Mouse (Mus musculus) hindbrain, embryonic 15.5 days (tissue): Measurements from ENCODE around the gene Elavl1. TPM values are rescaled to one million over a fixed set of nuclear protein-coding genes. Genes with fewer than 3 reads are reported as not detected.
A peak's percentile ranks its signal among the peaks of the same experiment; 100 is the strongest.

Experiments
- ATAC-seq: fragments of 200-750 bp; cut with Nextera tagmentation; 2 replicates; pipeline ENCODE4 v1.8.0; 2017; ENCODE audit warnings: low read depth, moderate number of reproducible peaks, moderate TSS enrichment; ENCODE audit not compliant: low FRiP score
- H3K27ac ChIP-seq: fragments of 300-500 bp; sonication (generic); replicated peaks from 2 replicates; pipeline ENCODE4 v1.5.1; 2015; ENCODE audit warnings: mild to moderate bottlenecking, inconsistent platforms
- H3K27me3 ChIP-seq: fragments of 300-500 bp; sonication (generic); 2 replicates; pipeline ENCODE4 v1.6.1; 2015; ENCODE audit warnings: control low read depth, inconsistent platforms
- H3K36me3 ChIP-seq: fragments of 300-500 bp; sonication (generic); 2 replicates; pipeline ENCODE4 v1.6.1; 2015; ENCODE audit warnings: control low read depth, inconsistent platforms
- H3K4me1 ChIP-seq: fragments of 300-500 bp; sonication (generic); replicated peaks from 2 replicates; pipeline ENCODE4 v1.6.1; 2015; ENCODE audit warnings: control low read depth, inconsistent platforms
- H3K4me2 ChIP-seq: fragments of 300-500 bp; sonication (generic); 2 replicates; pipeline ENCODE4 v1.6.1; 2015; ENCODE audit warnings: moderate library complexity, mild to moderate bottlenecking, inconsistent platforms
- H3K4me3 ChIP-seq: fragments of 300-500 bp; sonication (generic); 2 replicates; pipeline ENCODE4 v1.5.1; 2015; ENCODE audit warnings: mild to moderate bottlenecking, inconsistent platforms
- H3K9ac ChIP-seq: fragments of 300-500 bp; sonication (generic); 2 replicates; pipeline ENCODE4 v1.6.1; 2015; ENCODE audit warnings: inconsistent platforms
- H3K9me3 ChIP-seq: fragments of 300-500 bp; sonication (generic); 2 replicates; pipeline ENCODE4 v1.6.1; 2016; ENCODE audit warnings: control low read depth, inconsistent platforms
- WGBS: fragments of 180-500 bp; shearing (Covaris S2); methylation state at CpG from one replicate; pipeline ENCODE4 v1.1.7; 2015; 5-methylcytosine and 5-hydroxymethylcytosine counted together
- polyA plus RNA-seq: library from polyadenylated mRNA; unstranded; fragments of >200 nt; fragmentation: Nextera tagmentation; extraction: Ambion mirVana; gene quantifications from 2 replicates; pipeline ENCODE4 v1.2.1, GENCODE M21; 2015

Gene Elavl1
- polyA plus RNA-seq, 1 experiment from 2014 or later: 108 TPM

DNA sequence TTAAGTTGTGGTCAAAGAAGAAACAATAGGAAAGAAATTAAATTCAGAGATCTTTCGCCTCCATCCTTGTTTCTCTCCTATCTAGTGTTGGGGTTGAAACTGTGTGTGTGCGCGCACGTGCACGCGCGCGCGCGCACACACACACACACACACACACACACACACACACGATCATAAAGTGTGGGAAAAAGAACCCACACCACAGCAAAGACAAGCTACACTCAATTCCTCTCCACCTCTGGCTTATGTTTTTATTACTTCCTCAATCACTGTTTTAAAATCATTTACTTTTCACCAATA lies 5.7 kb downstream of the Elavl1 start:
- Histone ChIP-seq H3K4me3 (no peak overlapping the region), H3K27me3 (no peaks in the 10 kb centered on the region), H3K36me3 (peaks cover 13% of the 10 kb centered on the region; the same call in 1 of the 2 replicates), H3K4me2 (no peak overlapping the region), H3K27ac (no peak overlapping the region), H3K9ac (no peak overlapping the region), H3K4me1 (peaks cover 48% of the 10 kb centered on the region), H3K9me3 (no peaks in the 10 kb centered on the region)
- WGBS: 96% methylated on average over 11 of the region's 11 CpGs
- no peak for ATAC-seq

DNA sequence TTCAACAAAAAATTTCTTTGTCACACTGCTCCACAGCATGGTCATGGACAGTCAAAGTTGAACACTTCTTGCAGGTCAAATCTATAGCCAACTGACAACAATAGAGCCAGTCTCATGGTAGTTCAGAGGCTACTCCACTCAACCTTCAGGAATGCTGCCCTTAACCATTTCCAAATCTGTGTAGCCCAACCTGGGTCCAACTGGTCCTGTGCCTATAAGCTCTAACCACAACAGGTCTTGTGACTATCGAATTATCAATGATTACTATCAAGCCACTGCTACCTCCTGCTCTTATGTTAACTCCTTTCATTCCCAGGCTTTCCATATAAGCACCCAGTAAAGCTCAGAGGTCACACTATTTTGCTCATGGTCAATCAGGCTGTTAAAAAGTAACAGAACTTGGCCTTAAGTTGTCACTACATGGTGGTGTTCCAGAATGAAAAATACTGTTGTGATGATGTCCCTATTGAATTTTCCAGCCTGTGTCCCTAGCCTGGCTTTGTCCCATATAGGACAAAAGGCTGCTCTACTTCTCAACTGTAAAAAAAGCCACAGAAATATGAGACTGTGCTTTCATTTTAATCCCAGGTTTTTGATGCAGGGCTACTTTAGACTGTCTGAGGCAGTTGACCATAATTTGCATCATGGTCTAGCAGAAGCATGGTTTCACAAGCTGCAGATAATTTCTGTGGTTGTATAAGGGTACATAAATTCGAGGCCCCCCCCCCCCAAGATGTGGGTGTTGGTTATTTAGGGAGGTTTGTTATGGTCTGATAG lies 6.2 kb downstream of the Elavl1 start:
- Histone ChIP-seq H3K4me2 (no peak overlapping the region), H3K27me3 (no peaks in the 10 kb centered on the region), H3K36me3 (peaks cover 13% of the 10 kb centered on the region; the same call in 1 of the 2 replicates), H3K9me3 (no peaks in the 10 kb centered on the region), H3K4me3 (no peak overlapping the region), H3K9ac (no peak overlapping the region), H3K4me1 (peaks cover 46% of the 10 kb centered on the region), H3K27ac (no peak overlapping the region)
- ATAC-seq: no peak
- 100% methylated on average over 2 of the region's 2 CpGs for WGBS

DNA sequence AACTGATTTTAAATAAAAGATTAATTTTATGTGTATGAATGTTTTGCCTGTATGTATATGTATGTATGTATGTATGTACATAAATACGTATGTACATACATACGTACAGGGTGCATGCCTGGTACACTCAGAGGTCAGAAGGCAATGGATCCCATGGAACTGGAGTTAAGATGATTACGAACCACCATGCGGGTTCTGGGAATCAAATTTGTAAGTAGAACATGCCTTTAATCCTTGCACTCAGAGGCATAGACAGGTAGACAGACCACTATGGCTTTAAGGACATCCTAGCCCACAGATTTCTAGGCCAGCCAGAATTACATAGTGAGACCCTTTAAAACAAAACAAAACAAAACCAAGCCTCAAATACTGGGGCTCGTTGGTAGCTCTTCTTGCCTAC lies 7.1 kb downstream of the Elavl1 start:
- peaks cover 38% of the 10 kb centered on the region for H3K4me1 ChIP-seq
- 93% methylated on average over 5 of the region's 5 CpGs for WGBS
- ATAC-seq: no peak

DNA sequence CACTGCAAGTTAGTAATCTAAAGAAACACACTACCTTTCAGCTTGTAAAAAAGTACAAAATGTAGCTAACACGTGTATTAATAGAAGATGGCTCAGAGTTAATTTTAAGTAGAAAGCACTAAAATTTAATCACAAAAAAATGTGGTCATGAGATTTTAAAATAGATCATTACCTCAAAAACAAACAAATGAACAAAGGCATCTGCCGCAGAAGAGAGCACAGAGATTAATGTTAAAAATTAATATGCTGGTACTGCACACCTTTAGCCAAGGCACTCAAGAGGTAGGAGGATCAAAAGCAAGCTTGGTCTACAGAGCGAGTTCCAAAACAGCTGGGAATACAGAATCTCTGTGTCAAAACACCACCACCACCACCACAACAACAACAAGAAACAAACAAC lies 10.4 kb downstream of the Elavl1 start:
- Histone ChIP-seq H3K27ac (no peak overlapping the region), H3K27me3 (no peaks in the 10 kb centered on the region), H3K36me3 (peaks cover 19% of the 10 kb centered on the region), H3K4me3 (no peak overlapping the region), H3K9me3 (no peaks in the 10 kb centered on the region), H3K9ac (no peak overlapping the region), H3K4me2 (no peak overlapping the region), H3K4me1 (peaks cover 11% of the 10 kb centered on the region)
- no peak for ATAC-seq
- 96% methylated on average over 3 of the region's 3 CpGs for WGBS

More for the DNA sequence above, 7.1 kb downstream of the Elavl1 start:
- Histone ChIP-seq H3K27me3 (no peaks in the 10 kb centered on the region), H3K4me3 (no peak overlapping the region), H3K27ac (no peak overlapping the region), H3K9ac (no peak overlapping the region), H3K36me3 (peaks cover 13% of the 10 kb centered on the region; the same call in 1 of the 2 replicates), H3K4me2 (no peak overlapping the region), H3K9me3 (no peaks in the 10 kb centered on the region)

DNA sequence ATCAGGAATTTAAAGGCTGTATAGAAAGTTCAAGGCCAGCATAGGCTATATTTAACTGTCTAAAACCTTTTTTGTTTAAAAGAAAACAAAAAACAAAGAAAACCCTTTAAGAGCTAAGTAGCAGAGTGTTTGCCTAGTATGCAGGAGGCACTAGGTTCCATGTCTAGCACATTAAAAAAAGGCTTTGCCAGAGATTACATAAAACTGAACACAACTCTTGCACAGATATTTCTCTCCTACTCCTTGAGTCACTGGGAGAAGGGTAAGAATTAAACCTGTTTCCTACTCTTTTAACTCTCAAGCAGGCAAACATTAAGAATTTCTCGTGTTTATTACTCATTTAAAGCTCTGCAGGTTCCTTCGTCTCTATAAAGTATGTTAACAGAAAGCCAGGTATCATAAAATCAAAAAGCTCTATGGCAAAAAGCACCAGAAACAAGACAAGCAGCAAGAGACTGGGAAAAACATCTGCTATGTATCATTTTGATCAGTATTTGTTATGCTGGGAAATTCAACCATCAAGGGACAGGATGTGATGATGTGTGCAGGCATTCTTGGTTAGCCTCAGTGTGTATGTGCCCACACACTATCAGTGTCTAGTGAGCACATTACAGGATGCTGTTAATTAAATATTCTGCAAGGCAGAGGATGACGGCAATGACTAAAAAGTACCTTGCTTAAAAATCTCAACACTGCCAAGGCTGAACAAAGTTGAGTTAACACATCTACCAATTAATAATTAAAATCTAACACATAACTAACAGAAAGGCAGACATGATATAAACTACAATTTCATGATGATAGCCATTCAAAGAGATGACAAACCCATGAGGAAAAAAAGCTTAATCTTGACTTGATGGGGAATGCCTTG lies 11.7 kb downstream of the Elavl1 start:
- Histone ChIP-seq H3K27ac (no peak overlapping the region), H3K9ac (no peak overlapping the region), H3K4me2 (no peak overlapping the region), H3K9me3 (no peaks in the 10 kb centered on the region), H3K4me3 (no peak overlapping the region), H3K36me3 (peaks cover 29% of the 10 kb centered on the region), H3K27me3 (no peaks in the 10 kb centered on the region), H3K4me1 (peaks cover 4% of the 10 kb centered on the region; the same call in 1 of the 2 replicates)
- 73% methylated on average over 3 of the region's 3 CpGs for WGBS
- ATAC-seq: no peak

DNA sequence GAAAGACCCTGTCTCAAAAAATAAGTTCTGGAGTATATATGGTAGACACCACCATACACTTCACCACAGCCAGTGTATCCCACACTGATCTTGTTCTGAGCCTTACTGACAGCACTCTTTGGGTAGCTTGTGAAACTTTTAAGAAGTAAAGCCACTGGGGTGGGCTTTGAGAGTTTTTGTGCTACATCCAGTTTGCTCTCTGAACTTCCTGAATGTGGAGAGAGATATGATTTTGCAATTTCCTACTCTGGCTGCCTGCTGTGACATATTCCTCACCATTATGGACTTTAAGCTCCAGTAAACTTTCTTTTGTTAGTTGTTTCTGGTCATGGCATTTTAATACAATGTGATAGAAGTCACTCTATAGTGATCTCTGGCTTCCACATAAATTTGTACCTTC lies 13.1 kb downstream of the Elavl1 start:
- Histone ChIP-seq H3K9ac (no peak overlapping the region), H3K9me3 (no peaks in the 10 kb centered on the region), H3K27ac (no peak overlapping the region), H3K27me3 (no peaks in the 10 kb centered on the region), H3K4me2 (no peak overlapping the region), H3K4me3 (no peak overlapping the region), H3K36me3 (peaks cover 35% of the 10 kb centered on the region), H3K4me1 (no peaks in the 10 kb centered on the region; the same call in 1 of the 2 replicates)
- no peak for ATAC-seq

DNA sequence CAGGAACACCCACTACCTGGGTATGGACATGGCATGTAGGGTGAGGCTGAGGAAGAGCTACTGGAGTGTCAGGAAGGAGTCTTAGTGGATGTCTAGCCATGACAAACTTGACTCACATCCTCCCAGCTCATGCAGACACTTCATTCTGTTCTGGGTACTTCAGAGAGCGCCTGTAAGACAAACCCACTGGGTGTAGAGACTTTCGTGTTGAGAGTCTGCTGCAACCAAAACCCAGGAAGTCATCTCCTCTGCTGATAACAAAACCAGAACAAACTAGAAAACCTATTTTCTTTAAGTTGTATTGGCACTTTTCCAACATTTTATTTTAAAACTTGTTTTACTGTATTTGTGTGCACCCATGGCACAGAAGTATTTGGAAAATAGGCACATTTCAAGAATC lies 19.4 kb downstream of the Elavl1 start:
- H3K27me3 ChIP-seq: no peaks in the 10 kb centered on the region
- H3K4me3 ChIP-seq: no peak overlapping the region
- no peaks in the 10 kb centered on the region for H3K4me1 ChIP-seq
- no peak overlapping the region for H3K9ac ChIP-seq
- no peaks in the 10 kb centered on the region for H3K9me3 ChIP-seq
- no peak overlapping the region for H3K27ac ChIP-seq
- H3K36me3 ChIP-seq: peaks cover 87% of the 10 kb centered on the region
- no peak overlapping the region for H3K4me2 ChIP-seq
- ATAC-seq: no peak
- WGBS: 95% methylated on average over 2 of the region's 2 CpGs

DNA sequence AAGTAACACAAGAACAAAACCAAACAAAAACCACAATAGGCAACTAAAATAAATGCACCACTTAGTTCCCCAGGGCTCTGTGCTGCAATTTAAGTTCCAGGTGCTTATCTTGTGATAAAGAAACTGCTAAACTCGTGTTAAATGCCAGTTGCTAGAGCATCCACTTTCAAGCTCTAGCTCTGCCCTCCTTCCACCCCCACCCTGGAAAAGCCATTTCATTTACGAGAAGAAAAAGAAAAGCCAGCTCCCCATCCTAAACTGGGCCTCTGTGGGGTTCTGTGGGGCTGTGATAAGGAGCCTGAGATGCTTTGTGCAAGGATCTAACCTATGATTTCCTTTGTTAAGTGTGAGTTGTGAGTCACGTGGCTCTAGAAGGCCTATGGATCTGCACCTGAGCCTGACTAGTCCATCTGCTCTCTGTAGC lies 21.1 kb downstream of the Elavl1 start:
- WGBS: 84% methylated on average over 3 of the region's 3 CpGs
- ATAC-seq: no peak
- no peak overlapping the region for H3K27ac ChIP-seq
- no peaks in the 10 kb centered on the region for H3K4me1 ChIP-seq
- H3K4me2 ChIP-seq: no peak overlapping the region
- H3K9me3 ChIP-seq: no peaks in the 10 kb centered on the region
- H3K4me3 ChIP-seq: no peak overlapping the region
- no peaks in the 10 kb centered on the region for H3K27me3 ChIP-seq
- H3K9ac ChIP-seq: no peak overlapping the region
- peaks cover 85% of the 10 kb centered on the region for H3K36me3 ChIP-seq

DNA sequence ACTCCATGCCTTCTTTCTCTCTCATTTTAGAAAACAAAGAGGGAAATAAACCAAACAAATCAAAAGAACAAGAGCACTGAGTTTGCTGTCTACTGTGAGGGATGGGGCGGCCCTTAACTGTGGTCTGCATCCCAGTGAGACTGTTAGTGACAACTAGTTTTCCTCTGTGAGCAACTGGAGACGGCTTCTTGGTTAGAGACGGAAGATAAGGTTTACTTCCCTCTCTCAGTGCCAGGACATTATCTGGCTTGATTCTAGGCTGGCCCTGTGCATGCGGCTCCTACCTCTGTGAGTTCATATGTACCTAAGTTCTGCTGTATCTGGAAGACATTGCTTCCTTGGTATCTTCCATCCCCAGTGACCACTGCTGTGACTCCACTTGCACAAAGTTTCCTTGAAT lies 27.4 kb downstream of the Elavl1 start:
- no peak for ATAC-seq
- 95% methylated on average over 4 of the region's 4 CpGs for WGBS

DNA sequence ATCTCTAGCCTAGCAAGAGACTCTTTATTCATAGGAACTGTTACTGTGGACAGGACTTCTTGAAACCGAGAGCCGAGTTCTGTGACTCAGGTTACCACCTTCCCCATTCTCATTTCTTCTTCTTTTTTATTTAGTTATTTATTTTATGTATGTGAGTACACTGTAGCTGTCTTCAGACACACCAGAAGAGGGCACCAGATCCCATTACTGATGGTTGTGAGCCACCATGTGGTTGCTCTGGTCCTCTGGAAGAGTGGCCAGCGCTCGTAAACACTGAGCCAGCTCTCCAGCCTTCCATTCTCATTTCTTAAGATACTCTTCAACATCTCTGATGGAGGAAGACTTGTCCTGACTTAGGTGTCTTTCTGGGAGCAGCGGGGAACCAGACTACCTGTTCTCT lies 32.5 kb downstream of the Elavl1 start:
- H3K4me2 ChIP-seq: no peak overlapping the region
- H3K4me1 ChIP-seq: no peaks in the 10 kb centered on the region
- H3K36me3 ChIP-seq: peaks cover 72% of the 10 kb centered on the region
- 94% methylated on average over 5 of the region's 5 CpGs for WGBS
- H3K9me3 ChIP-seq: no peaks in the 10 kb centered on the region
- H3K27ac ChIP-seq: no peak overlapping the region
- no peak overlapping the region for H3K9ac ChIP-seq
- no peaks in the 10 kb centered on the region for H3K27me3 ChIP-seq
- ATAC-seq: no peak
- no peak overlapping the region for H3K4me3 ChIP-seq

More for the DNA sequence above, 27.4 kb downstream of the Elavl1 start:
- Histone ChIP-seq H3K27ac (no peak overlapping the region), H3K36me3 (peaks cover 90% of the 10 kb centered on the region), H3K9ac (no peak overlapping the region), H3K4me2 (no peak overlapping the region), H3K9me3 (no peaks in the 10 kb centered on the region), H3K27me3 (no peaks in the 10 kb centered on the region), H3K4me1 (no peaks in the 10 kb centered on the region), H3K4me3 (no peak overlapping the region)

DNA sequence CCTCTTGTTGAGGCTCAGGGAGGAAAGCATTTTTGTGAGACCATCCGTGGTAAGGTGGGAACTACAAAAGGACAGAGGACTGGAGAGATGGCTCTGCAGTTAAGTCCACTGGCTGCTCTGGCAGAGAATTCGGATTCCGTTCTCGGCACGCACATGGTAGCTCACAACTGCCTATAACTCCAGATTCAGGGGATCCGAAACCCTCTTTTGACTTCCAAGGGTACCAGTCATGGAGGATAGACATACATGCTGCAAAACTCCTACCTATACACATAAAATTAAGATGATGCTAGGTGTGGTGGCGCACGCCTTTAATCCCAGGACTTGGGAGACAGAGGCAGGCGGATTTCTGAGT lies 49.1 kb downstream of the Elavl1 start:
- Histone ChIP-seq H3K27me3 (no peaks in the 10 kb centered on the region), H3K36me3 (peaks cover 17% of the 10 kb centered on the region), H3K27ac (peak overlapping the region; percentile 79), H3K4me3 (peak overlapping the region; percentile 55), H3K9me3 (no peaks in the 10 kb centered on the region), H3K4me2 (peak overlapping the region; percentile 64), H3K9ac (peak overlapping the region; percentile 65), H3K4me1 (peaks cover 12% of the 10 kb centered on the region)
- 27% methylated on average over 9 of the region's 9 CpGs for WGBS
- ATAC-seq: no peak

DNA sequence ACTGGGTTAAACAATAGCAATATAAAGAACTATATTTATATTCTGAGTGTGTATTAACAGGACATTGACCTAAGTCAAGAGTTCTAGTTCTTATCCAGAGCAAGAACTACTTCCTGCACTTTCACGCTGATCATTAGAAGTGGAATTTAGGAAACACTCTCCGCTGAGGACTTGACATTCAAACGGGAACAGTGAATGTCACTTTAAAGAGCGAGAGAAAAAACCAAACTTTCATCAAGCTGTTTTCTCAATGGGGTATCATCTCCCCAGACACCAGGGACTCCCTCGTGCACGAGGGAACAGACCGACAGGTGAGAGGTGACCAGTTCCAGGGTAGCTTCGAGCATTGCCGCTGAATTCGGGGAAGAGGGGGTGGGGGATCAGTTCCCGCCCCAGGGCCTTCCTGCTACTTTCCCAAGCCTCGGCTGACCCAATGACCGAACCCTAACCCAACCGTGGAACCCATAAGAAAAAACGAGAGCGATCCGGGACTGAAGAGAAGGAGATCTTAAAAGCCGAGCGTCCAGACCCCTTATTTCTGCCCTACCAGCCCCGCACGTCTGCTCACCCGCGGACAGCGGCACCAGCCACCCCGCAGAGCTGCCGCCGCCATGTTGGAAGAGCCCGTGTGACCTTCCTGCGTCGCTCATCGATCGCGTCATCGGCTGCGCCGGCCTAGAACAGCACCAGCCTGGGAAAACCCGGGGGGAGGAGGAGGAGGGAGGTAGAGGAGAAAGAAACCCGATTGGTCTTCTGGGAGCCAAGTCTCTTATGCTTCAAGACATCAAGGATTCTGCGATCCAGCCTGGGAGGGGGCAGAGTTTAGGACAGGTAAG lies 49.7 kb downstream of the Elavl1 start, which contains the start of gene Timm44:
Timm44 (minus strand) TSS at position 639 of the 836 bp plus-strand sequence.
- H3K4me2 ChIP-seq: peak within 1 kb of the TSS; percentile 64

More for the DNA sequence above, 49.7 kb downstream of the Elavl1 start, which contains the start of gene Timm44:
- Histone ChIP-seq H3K36me3 (peaks cover 21% of the 10 kb centered on the region), H3K9ac (peak within 1 kb of the TSS; percentile 65), H3K4me3 (peak within 1 kb of the TSS; percentile 55), H3K27ac (peak within 1 kb of the TSS; percentile 79), H3K27me3 (no peaks in the 10 kb centered on the region), H3K9me3 (no peaks in the 10 kb centered on the region), H3K4me1 (peaks cover 12% of the 10 kb centered on the region)
- peak; percentile 96 for ATAC-seq
- under 1% methylated on average over 39 of the region's 39 CpGs for WGBS
